Mouse (Mus musculus) hindbrain, embryonic 11.5 days (tissue): ENCODE measurements at regions not wholly inside any gene's neighbourhood (a gene's known extent, or its start where the extent isn't known, plus 50 kb on each side); places are given as distances from the start of the nearest gene placed in this dataset.

Experiments used
- ATAC-seq: fragments of 200-750 bp; cut with Nextera tagmentation; 2 replicates; pipeline ENCODE4 v1.8.0; 2017; ENCODE audit warnings: mild to moderate bottlenecking, moderate TSS enrichment, moderate library complexity; ENCODE audit not compliant: low FRiP score
- DNase-seq: peaks from one replicate; pipeline ENCODE4 v3.0.0-alpha.2; 2015; ENCODE audit warnings: low spot score
- H3K27ac ChIP-seq: fragments of 300-500 bp; sonication (generic); 2 replicates; pipeline ENCODE4 v1.5.1; 2014; ENCODE audit warnings: mild to moderate bottlenecking, low read depth, low read length
- H3K27me3 ChIP-seq: fragments of 300-500 bp; sonication (generic); 2 replicates; pipeline ENCODE4 v1.6.1; 2014; ENCODE audit warnings: mild to moderate bottlenecking, low read length, moderate library complexity, mixed read lengths; ENCODE audit not compliant: control insufficient read depth, insufficient read depth
- H3K36me3 ChIP-seq: fragments of 300-500 bp; sonication (generic); 2 replicates; pipeline ENCODE4 v1.6.1; 2014; ENCODE audit warnings: mild to moderate bottlenecking, low read length, moderate library complexity, mixed read lengths; ENCODE audit not compliant: control insufficient read depth, insufficient read depth
- H3K4me1 ChIP-seq: fragments of 300-500 bp; sonication (generic); replicated peaks from 2 replicates; pipeline ENCODE4 v1.6.1; 2014; ENCODE audit warnings: low read length, mixed read lengths; ENCODE audit not compliant: control insufficient read depth, insufficient read depth
- H3K4me2 ChIP-seq: fragments of 300-500 bp; sonication (generic); replicated peaks from 2 replicates; pipeline ENCODE4 v1.6.1; 2014; ENCODE audit warnings: mild to moderate bottlenecking, low read depth, low read length
- H3K4me3 ChIP-seq: fragments of 300-500 bp; sonication (generic); 2 replicates; pipeline ENCODE4 v1.5.1; 2014; ENCODE audit warnings: low read depth, low read length
- H3K9ac ChIP-seq: fragments of 300-500 bp; sonication (generic); 2 replicates; pipeline ENCODE4 v1.6.1; 2014; ENCODE audit warnings: low read depth, low read length
- H3K9me3 ChIP-seq: fragments of 300-500 bp; sonication (generic); 2 replicates; pipeline ENCODE4 v1.6.1; 2016; ENCODE audit warnings: low read length; ENCODE audit not compliant: control insufficient read depth
- WGBS: fragments of 180-500 bp; shearing (Covaris S2); extraction: QIAGEN DNeasy Blood & Tissue Kit; methylation state at CpG from one replicate; pipeline ENCODE4 v1.1.7; 2014; 5-methylcytosine and 5-hydroxymethylcytosine counted together

GRCm38 (mm10) chr15:37135590-37136164 lies 128.1 kb upstream of the Zfp706 start:
- Histone ChIP-seq H3K9ac (peak overlapping the region; percentile 90), H3K36me3 (no peaks in the 10 kb centered on the region), H3K4me3 (peak overlapping the region; percentile 51), H3K9me3 (no peaks in the 10 kb centered on the region), H3K4me2 (peak overlapping the region; percentile 76), H3K27me3 (no peaks in the 10 kb centered on the region; the same call in 1 of the 2 replicates), H3K27ac (peak overlapping the region; percentile 77), H3K4me1 (no peaks in the 10 kb centered on the region)
- ATAC-seq (peak; percentile 74), DNase-seq (peak; percentile 81)
- 2% methylated on average over 35 of the region's 35 CpGs for WGBS

GRCm38 (mm10) chr15:37134913-37135589 lies 127.5 kb upstream of the Zfp706 start:
- WGBS, result 27% methylated on average over 20 of the region's 20 CpGs
- Histone ChIP-seq H3K27me3 (no peaks in the 10 kb centered on the region; the same call in 1 of the 2 replicates), H3K4me2 (peak overlapping the region; percentile 76), H3K9ac (peak overlapping the region; percentile 90), H3K9me3 (no peaks in the 10 kb centered on the region), H3K4me1 (no peaks in the 10 kb centered on the region), H3K36me3 (no peaks in the 10 kb centered on the region), H3K4me3 (peak overlapping the region; percentile 51), H3K27ac (peak overlapping the region; percentile 77)
- no peak for DNase-seq
- peak; percentile 76 for ATAC-seq

GRCm38 (mm10) chr15:37134386-37134785 lies 126.8 kb upstream of the Zfp706 start:
- no peaks in the 10 kb centered on the region for H3K9me3 ChIP-seq
- peak; percentile 12 for DNase-seq
- no peaks in the 10 kb centered on the region; the same call in 1 of the 2 replicates for H3K27me3 ChIP-seq
- 34% methylated on average over 4 of the region's 4 CpGs for WGBS
- H3K9ac ChIP-seq, result no peak overlapping the region
- H3K36me3 ChIP-seq, result no peaks in the 10 kb centered on the region
- ATAC-seq, result no peak
- H3K4me3 ChIP-seq, result no peak overlapping the region
- no peaks in the 10 kb centered on the region for H3K4me1 ChIP-seq
- H3K27ac ChIP-seq, result no peak overlapping the region
- H3K4me2 ChIP-seq, result no peak overlapping the region

GRCm38 (mm10) chr15:37133916-37134315 lies 126.3 kb upstream of the Zfp706 start:
- no peak overlapping the region for H3K4me3 ChIP-seq
- no peak overlapping the region for H3K9ac ChIP-seq
- no peak overlapping the region for H3K27ac ChIP-seq
- H3K36me3 ChIP-seq, result no peaks in the 10 kb centered on the region
- DNase-seq (peak; percentile 25), ATAC-seq (no peak)
- no peaks in the 10 kb centered on the region for H3K4me1 ChIP-seq
- 46% methylated on average over 5 of the region's 5 CpGs for WGBS
- H3K9me3 ChIP-seq, result no peaks in the 10 kb centered on the region
- H3K4me2 ChIP-seq, result no peak overlapping the region
- H3K27me3 ChIP-seq, result no peaks in the 10 kb centered on the region; the same call in 1 of the 2 replicates

GRCm38 (mm10) chr15:37127681-37128080 lies 120.1 kb upstream of the Zfp706 start:
- ATAC-seq (no peak), DNase-seq (no peak)
- 76% methylated on average over 7 of the region's 7 CpGs for WGBS
- Histone ChIP-seq H3K9ac (no peak overlapping the region), H3K4me1 (no peaks in the 10 kb centered on the region), H3K4me3 (no peak overlapping the region), H3K27me3 (no peaks in the 10 kb centered on the region), H3K9me3 (no peaks in the 10 kb centered on the region), H3K4me2 (no peak overlapping the region), H3K36me3 (no peaks in the 10 kb centered on the region), H3K27ac (no peak overlapping the region)

- 70% methylated on average over 4 of the region's 4 CpGs for WGBS
- ATAC-seq (no peak), DNase-seq (no peak)
- Histone ChIP-seq H3K9ac (no peak overlapping the region), H3K4me3 (no peak overlapping the region), H3K27me3 (no peaks in the 10 kb centered on the region), H3K4me1 (no peaks in the 10 kb centered on the region), H3K4me2 (no peak overlapping the region), H3K36me3 (no peaks in the 10 kb centered on the region), H3K27ac (no peak overlapping the region), H3K9me3 (no peaks in the 10 kb centered on the region)
These were observed 119.6 kb upstream of the Zfp706 start for GRCm38 (mm10) chr15:37127170-37127569.

- WGBS, result 77% methylated on average over 4 of the region's 4 CpGs
- DNase-seq, result no peak
- no peak overlapping the region for H3K4me3 ChIP-seq
- no peak overlapping the region for H3K4me2 ChIP-seq
- no peak overlapping the region for H3K27ac ChIP-seq
- ATAC-seq, result no peak
- no peaks in the 10 kb centered on the region for H3K4me1 ChIP-seq
- no peaks in the 10 kb centered on the region for H3K27me3 ChIP-seq
- no peaks in the 10 kb centered on the region for H3K9me3 ChIP-seq
- no peak overlapping the region for H3K9ac ChIP-seq
- H3K36me3 ChIP-seq, result no peaks in the 10 kb centered on the region
These were observed 118.2 kb upstream of the Zfp706 start for GRCm38 (mm10) chr15:37125823-37126222.

- ATAC-seq, result no peak
- 87% methylated on average over 2 of the region's 2 CpGs for whole genome bisulfite sequencing
- H3K9ac ChIP-seq, result no peak overlapping the region
- no peaks in the 10 kb centered on the region for H3K36me3 ChIP-seq
- no peak overlapping the region for H3K4me3 ChIP-seq
- DNase-seq, result no peak
- H3K9me3 ChIP-seq, result no peaks in the 10 kb centered on the region
- no peaks in the 10 kb centered on the region for H3K4me1 ChIP-seq
- no peaks in the 10 kb centered on the region for H3K27me3 ChIP-seq
- H3K4me2 ChIP-seq, result no peak overlapping the region
- H3K27ac ChIP-seq, result no peak overlapping the region
These were observed 117.4 kb upstream of the Zfp706 start for GRCm38 (mm10) chr15:37124951-37125350.

GRCm38 (mm10) chr15:37124299-37124698 lies 116.7 kb upstream of the Zfp706 start:
- no peak overlapping the region for H3K4me3 ChIP-seq
- H3K4me2 ChIP-seq, result no peak overlapping the region
- no peaks in the 10 kb centered on the region for H3K36me3 ChIP-seq
- DNase-seq (no peak), ATAC-seq (no peak)
- H3K9ac ChIP-seq, result no peak overlapping the region
- no peaks in the 10 kb centered on the region for H3K4me1 ChIP-seq
- no peaks in the 10 kb centered on the region for H3K27me3 ChIP-seq
- no peaks in the 10 kb centered on the region for H3K9me3 ChIP-seq
- H3K27ac ChIP-seq, result no peak overlapping the region
- 84% methylated on average over 7 of the region's 7 CpGs for WGBS
